Mouse (Mus musculus): ENCODE measurements around the gene Pxn. TPM values are rescaled to one million over a fixed set of nuclear protein-coding genes. Genes with fewer than 3 reads are reported as not detected.
A peak's percentile ranks its signal among the peaks of the same experiment; 100 is the strongest.

Gene Pxn
- polyA plus RNA-seq, 1 experiment from 2014 or later: 14.4 TPM

DNA sequence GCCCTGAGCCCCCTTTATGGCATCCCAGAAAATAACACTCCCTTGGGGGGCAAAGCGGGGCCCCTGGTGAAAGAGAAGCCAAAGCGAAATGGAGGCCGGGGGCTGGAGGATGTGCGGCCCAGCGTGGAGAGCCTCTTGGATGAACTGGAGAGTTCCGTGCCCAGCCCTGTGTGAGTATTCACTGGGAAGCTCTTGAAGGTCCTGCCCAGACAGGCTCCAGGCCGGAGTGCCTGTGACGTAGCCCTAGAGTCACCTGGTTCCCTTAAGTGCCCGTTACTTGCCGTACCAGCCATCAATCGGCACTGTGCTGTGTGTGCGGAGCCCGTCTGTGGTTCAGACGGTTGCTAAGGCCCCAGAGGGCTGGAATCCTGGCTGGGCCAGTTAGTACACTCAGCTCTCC is 39.2 kb downstream of the Pxn start:
- Histone ChIP-seq H3K9me3 (replicated peaks; ENCODE audit: control insufficient read depth, low read length) (no peaks in the 10 kb centered on the region), H3K9ac (ENCODE audit: low read depth, low read length) (no peak overlapping the region), H3K4me3 (ENCODE audit: low read depth, low read length) (no peak overlapping the region), H3K36me3 (ENCODE audit: control insufficient read depth, insufficient read depth, low read length) (peaks cover 16% of the 10 kb centered on the region), H3K4me2 (no peak overlapping the region), H3K4me1 (ENCODE audit: control insufficient read depth, insufficient read depth, low read length) (peaks cover 41% of the 10 kb centered on the region), H3K27ac (ENCODE audit: low read depth, low read length) (no peak overlapping the region; the same call in 1 of the 2 replicates), H3K27me3 (ENCODE audit: control insufficient read depth, insufficient read depth, low read length) (no peaks in the 10 kb centered on the region)
- no peak for ATAC-seq (replicated peaks; ENCODE audit: insufficient number of reproducible peaks, low FRiP score, low TSS enrichment)
- 84% methylated on average over 14 of the region's 14 CpGs for WGBS (ENCODE audit: insufficient replicate concordance)

DNA sequence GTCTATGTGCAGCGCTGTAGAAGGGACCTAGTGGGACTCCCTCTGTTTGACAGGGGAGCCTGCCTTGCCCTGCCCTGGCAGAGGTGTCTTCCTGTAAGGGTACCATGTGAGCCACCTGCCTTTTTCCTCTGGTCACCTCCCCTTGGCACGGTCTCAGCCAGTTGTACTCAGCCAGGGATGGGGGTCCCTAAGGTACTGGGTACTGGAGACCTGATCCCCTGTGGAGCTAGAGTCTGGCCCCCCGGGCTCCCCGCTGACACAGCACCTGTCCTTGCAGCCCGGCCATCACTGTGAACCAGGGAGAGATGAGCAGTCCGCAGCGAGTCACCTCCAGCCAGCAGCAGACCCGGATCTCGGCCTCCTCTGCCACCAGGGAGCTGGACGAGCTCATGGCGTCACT is 40.1 kb downstream of the Pxn start:
- Histone ChIP-seq H3K4me3 (ENCODE audit: low read depth, low read length) (no peak overlapping the region), H3K4me1 (ENCODE audit: control insufficient read depth, insufficient read depth, low read length) (peaks cover 41% of the 10 kb centered on the region), H3K9me3 (replicated peaks; ENCODE audit: control insufficient read depth, low read length) (no peaks in the 10 kb centered on the region), H3K4me2 (no peak overlapping the region), H3K27ac (ENCODE audit: low read depth, low read length) (no peak overlapping the region), H3K9ac (ENCODE audit: low read depth, low read length) (no peak overlapping the region), H3K36me3 (ENCODE audit: control insufficient read depth, insufficient read depth, low read length) (peaks cover 16% of the 10 kb centered on the region), H3K27me3 (ENCODE audit: control insufficient read depth, insufficient read depth, low read length) (no peaks in the 10 kb centered on the region)
- ATAC-seq (replicated peaks; ENCODE audit: insufficient number of reproducible peaks, low FRiP score, low TSS enrichment): no peak
- 73% methylated on average over 11 of the region's 11 CpGs for WGBS (ENCODE audit: insufficient replicate concordance)

- ATAC-seq (replicated peaks; ENCODE audit: insufficient number of reproducible peaks, low FRiP score, low TSS enrichment): no peak
- H3K27me3 ChIP-seq (ENCODE audit: control insufficient read depth, insufficient read depth, low read length): no peaks in the 10 kb centered on the region
- H3K4me1 ChIP-seq (ENCODE audit: control insufficient read depth, insufficient read depth, low read length): peaks cover 41% of the 10 kb centered on the region
- peak overlapping the region; percentile 3; the same call in 1 of the 2 replicates for H3K27ac ChIP-seq (ENCODE audit: low read depth, low read length)
- H3K9me3 ChIP-seq (replicated peaks; ENCODE audit: control insufficient read depth, low read length): no peaks in the 10 kb centered on the region
- H3K36me3 ChIP-seq (ENCODE audit: control insufficient read depth, insufficient read depth, low read length): peaks cover 19% of the 10 kb centered on the region
- WGBS (ENCODE audit: insufficient replicate concordance): 40% methylated on average over 6 of the region's 6 CpGs
- H3K4me3 ChIP-seq (ENCODE audit: low read depth, low read length): no peak overlapping the region
- 0 out of 2 replicates have a peak overlapping the region, but pooled peaks have one; percentile 4 for H3K9ac ChIP-seq (ENCODE audit: low read depth, low read length)
- H3K4me2 ChIP-seq: no peak overlapping the region
These were observed 40.5 kb downstream of the Pxn start for GRCm38 (mm10) chr5:115547014-115547413.

DNA sequence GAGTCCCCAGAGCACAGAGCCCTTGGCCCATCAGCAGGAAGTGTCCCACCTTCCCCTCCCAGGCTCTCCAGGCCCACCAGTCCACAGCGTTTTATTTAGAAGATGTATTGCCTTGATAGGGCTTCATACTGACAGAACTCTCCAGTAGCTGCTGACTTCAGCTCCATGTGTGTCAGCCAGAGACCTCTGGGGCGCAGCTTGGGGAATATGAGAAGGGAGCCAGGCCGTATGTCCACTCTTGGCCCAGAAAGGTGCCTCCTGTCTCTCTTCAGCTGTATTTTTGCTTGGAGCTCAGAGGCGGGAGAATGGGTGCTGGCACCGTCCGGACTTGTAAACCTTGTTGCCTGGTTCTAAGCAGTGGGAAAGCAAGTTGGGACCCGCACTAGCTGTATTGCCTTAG is 40.9 kb downstream of the Pxn start:
- no peak overlapping the region for H3K4me3 ChIP-seq (ENCODE audit: low read depth, low read length)
- peaks cover 20% of the 10 kb centered on the region for H3K36me3 ChIP-seq (ENCODE audit: control insufficient read depth, insufficient read depth, low read length)
- H3K27ac ChIP-seq (ENCODE audit: low read depth, low read length): peak overlapping the region; percentile 3; the same call in 1 of the 2 replicates
- no peak for ATAC-seq (replicated peaks; ENCODE audit: insufficient number of reproducible peaks, low FRiP score, low TSS enrichment)
- H3K9ac ChIP-seq (ENCODE audit: low read depth, low read length): 0 out of 2 replicates have a peak overlapping the region, but pooled peaks have one; percentile 4
- no peaks in the 10 kb centered on the region for H3K27me3 ChIP-seq (ENCODE audit: control insufficient read depth, insufficient read depth, low read length)
- WGBS (ENCODE audit: insufficient replicate concordance): 76% methylated on average over 7 of the region's 7 CpGs
- no peak overlapping the region for H3K4me2 ChIP-seq
- H3K4me1 ChIP-seq (ENCODE audit: control insufficient read depth, insufficient read depth, low read length): peaks cover 40% of the 10 kb centered on the region
- H3K9me3 ChIP-seq (replicated peaks; ENCODE audit: control insufficient read depth, low read length): no peaks in the 10 kb centered on the region

DNA sequence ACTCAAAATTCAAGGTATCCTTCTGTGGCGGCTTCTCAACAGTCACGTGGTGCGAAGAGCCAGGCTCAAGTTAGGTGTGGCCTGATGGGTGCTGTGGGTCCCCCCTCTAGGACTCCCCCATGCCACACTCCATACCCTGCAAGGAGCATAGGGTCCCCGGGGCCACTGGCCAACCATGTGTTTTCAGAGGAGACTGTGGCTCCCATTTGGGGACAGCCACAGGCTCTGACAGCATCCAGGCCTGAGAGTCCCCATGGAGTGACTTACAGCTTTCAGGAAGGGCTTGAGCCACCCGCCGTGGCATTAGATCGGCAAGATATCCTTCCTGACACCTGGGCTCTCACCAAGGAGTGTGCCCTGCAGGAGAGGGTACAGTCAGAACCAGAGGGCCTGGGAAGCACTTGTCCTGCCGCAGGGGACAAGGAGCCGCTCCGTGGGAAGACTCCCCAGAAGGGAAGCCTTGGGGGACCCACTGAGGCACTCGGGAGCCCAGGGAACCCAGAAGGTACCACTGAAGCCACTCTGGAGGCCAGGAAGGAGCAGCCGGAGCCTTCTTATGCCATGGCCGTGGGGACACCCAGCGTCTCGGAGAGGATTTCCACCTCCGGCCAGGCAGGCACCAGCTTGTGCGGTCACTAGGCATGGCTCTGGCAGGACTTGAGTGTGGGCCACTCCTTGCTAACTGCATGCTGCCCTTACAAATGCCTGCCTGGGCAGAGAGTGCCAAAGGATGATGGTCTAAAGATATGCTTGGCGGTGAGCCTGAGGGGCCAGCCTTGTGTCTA is 42.2 kb downstream of the Pxn start:
- Histone ChIP-seq H3K4me1 (ENCODE audit: control insufficient read depth, insufficient read depth, low read length) (peaks cover 27% of the 10 kb centered on the region), H3K27ac (ENCODE audit: low read depth, low read length) (no peak overlapping the region), H3K36me3 (ENCODE audit: control insufficient read depth, insufficient read depth, low read length) (peaks cover 28% of the 10 kb centered on the region), H3K9me3 (replicated peaks; ENCODE audit: control insufficient read depth, low read length) (no peaks in the 10 kb centered on the region), H3K27me3 (ENCODE audit: control insufficient read depth, insufficient read depth, low read length) (no peaks in the 10 kb centered on the region), H3K4me3 (ENCODE audit: low read depth, low read length) (no peak overlapping the region), H3K4me2 (no peak overlapping the region), H3K9ac (ENCODE audit: low read depth, low read length) (no peak overlapping the region)
- WGBS (ENCODE audit: insufficient replicate concordance): 86% methylated on average over 18 of the region's 18 CpGs
- ATAC-seq (replicated peaks; ENCODE audit: insufficient number of reproducible peaks, low FRiP score, low TSS enrichment): no peak

- Histone ChIP-seq H3K27me3 (ENCODE audit: control insufficient read depth, insufficient read depth, low read length) (no peaks in the 10 kb centered on the region), H3K36me3 (ENCODE audit: control insufficient read depth, insufficient read depth, low read length) (peaks cover 32% of the 10 kb centered on the region), H3K4me2 (no peak overlapping the region), H3K27ac (ENCODE audit: low read depth, low read length) (no peak overlapping the region), H3K4me1 (ENCODE audit: control insufficient read depth, insufficient read depth, low read length) (peaks cover 12% of the 10 kb centered on the region), H3K4me3 (ENCODE audit: low read depth, low read length) (no peak overlapping the region), H3K9me3 (replicated peaks; ENCODE audit: control insufficient read depth, low read length) (no peaks in the 10 kb centered on the region), H3K9ac (ENCODE audit: low read depth, low read length) (no peak overlapping the region)
- no peak; the same call in 1 of the 2 replicates for ATAC-seq (replicated peaks; ENCODE audit: insufficient number of reproducible peaks, low FRiP score, low TSS enrichment)
- WGBS (ENCODE audit: insufficient replicate concordance): 73% methylated on average over 11 of the region's 11 CpGs
These were observed 44.1 kb downstream of the Pxn start for GRCm38 (mm10) chr5:115550482-115551005.

DNA sequence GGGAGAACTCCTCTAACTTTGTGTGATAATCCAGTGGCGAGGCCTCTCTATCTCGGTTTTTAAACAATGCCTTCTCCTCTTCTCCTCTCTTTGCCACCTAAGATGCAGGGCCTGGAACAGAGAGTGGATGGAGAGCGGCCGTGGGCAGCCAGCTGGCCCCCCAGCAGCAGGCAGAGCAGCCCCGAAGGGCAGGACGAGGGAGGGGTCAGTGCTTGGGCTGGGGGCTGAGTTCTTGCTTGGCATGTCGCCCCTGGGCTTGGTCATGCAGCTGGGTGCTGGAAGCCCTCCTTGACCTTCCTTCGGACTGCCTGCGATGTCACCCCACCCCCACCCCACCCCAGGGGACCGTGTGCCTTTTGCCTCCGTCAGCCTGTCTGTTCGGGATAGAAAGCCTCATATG is 44.9 kb downstream of the Pxn start:
- Histone ChIP-seq H3K36me3 (ENCODE audit: control insufficient read depth, insufficient read depth, low read length) (peaks cover 28% of the 10 kb centered on the region), H3K27me3 (ENCODE audit: control insufficient read depth, insufficient read depth, low read length) (no peaks in the 10 kb centered on the region), H3K4me3 (ENCODE audit: low read depth, low read length) (no peak overlapping the region), H3K9ac (ENCODE audit: low read depth, low read length) (0 out of 2 replicates have a peak overlapping the region, but pooled peaks have one; percentile 22), H3K4me2 (no peak overlapping the region), H3K27ac (ENCODE audit: low read depth, low read length) (no peak overlapping the region), H3K9me3 (replicated peaks; ENCODE audit: control insufficient read depth, low read length) (no peaks in the 10 kb centered on the region), H3K4me1 (ENCODE audit: control insufficient read depth, insufficient read depth, low read length) (peaks cover 16% of the 10 kb centered on the region)
- ATAC-seq (replicated peaks; ENCODE audit: insufficient number of reproducible peaks, low FRiP score, low TSS enrichment): no peak
- WGBS (ENCODE audit: insufficient replicate concordance): 62% methylated on average over 12 of the region's 12 CpGs

DNA sequence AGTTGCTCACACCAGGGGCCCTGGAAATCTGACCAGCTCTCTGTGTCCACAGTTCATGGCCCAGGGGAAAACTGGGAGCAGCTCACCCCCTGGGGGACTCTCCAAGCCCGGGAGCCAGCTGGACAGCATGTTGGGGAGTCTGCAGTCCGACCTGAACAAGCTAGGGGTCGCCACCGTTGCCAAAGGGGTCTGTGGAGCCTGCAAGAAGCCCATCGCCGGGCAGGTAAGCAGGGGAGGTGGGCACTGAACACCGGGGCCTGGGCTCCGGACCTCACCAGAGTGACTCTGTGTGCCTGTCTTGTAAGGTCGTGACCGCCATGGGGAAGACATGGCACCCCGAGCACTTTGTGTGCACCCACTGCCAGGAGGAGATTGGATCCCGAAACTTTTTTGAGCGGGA is 45.3 kb downstream of the Pxn start:
- peaks cover 12% of the 10 kb centered on the region for H3K4me1 ChIP-seq (ENCODE audit: control insufficient read depth, insufficient read depth, low read length)
- 74% methylated on average over 13 of the region's 13 CpGs for WGBS (ENCODE audit: insufficient replicate concordance)

More for the DNA sequence above, 45.3 kb downstream of the Pxn start:
- Histone ChIP-seq H3K36me3 (ENCODE audit: control insufficient read depth, insufficient read depth, low read length) (peaks cover 25% of the 10 kb centered on the region), H3K9me3 (replicated peaks; ENCODE audit: control insufficient read depth, low read length) (no peaks in the 10 kb centered on the region), H3K4me3 (ENCODE audit: low read depth, low read length) (no peak overlapping the region), H3K27ac (ENCODE audit: low read depth, low read length) (no peak overlapping the region), H3K27me3 (ENCODE audit: control insufficient read depth, insufficient read depth, low read length) (no peaks in the 10 kb centered on the region), H3K9ac (ENCODE audit: low read depth, low read length) (no peak overlapping the region), H3K4me2 (no peak overlapping the region)
- no peak for ATAC-seq (replicated peaks; ENCODE audit: insufficient number of reproducible peaks, low FRiP score, low TSS enrichment)

Measured in heart, embryonic 11.5 days (tissue).